Mouse (Mus musculus) liver, postnatal 0 days (tissue): Measurements from ENCODE around the gene Serpina3k.

Experiments used
- CTCF ChIP-seq: sonication (generic); IDR thresholded peaks from 2 replicates; pipeline ENCODE4 v1.5.1; 2016; ENCODE audit warnings: antibody characterized with exemption, low read depth
- EP300 ChIP-seq: IDR thresholded peaks from 2 replicates; pipeline ENCODE4 v1.6.1; 2016; ENCODE audit warnings: antibody characterized with exemption, low read depth, mild to moderate bottlenecking

- no peak for TF ChIP-seq CTCF
- no peak for TF ChIP-seq EP300
Observed at GRCm38 (mm10) chr12:104345181-104345580, 6.9 kb downstream of the Serpina3k start.
